Mouse (Mus musculus): ENCODE measurements around the gene Cyyr1. TPM values are rescaled to one million over a fixed set of nuclear protein-coding genes. Genes with fewer than 3 reads are reported as not detected.

Gene Cyyr1
- total and polyA plus RNA-seq, 3 experiments, result not detected

GRCm38 (mm10) chr16:85527743-85528620 lies 25.2 kb downstream of the Cyyr1 start:
- Histone ChIP-seq H3K9ac (ENCODE audit: insufficient read depth, low read depth) (no peak overlapping the region), H3K9me3 (replicated peaks; ENCODE audit: low read length) (no peaks in the 10 kb centered on the region), H3K4me2 (ENCODE audit: insufficient read depth, low read depth, poor library complexity, severe bottlenecking) (no peak overlapping the region), H3K27me3 (replicated peaks) (no peaks in the 10 kb centered on the region), H3K27ac (ENCODE audit: insufficient read depth, low read depth) (no peak overlapping the region), H3K36me3 (replicated peaks in 1 of 2; ENCODE audit: control insufficient read depth in 1 of 2, insufficient read depth in 1 of 2, low read length in 1 of 2) (no peaks in the 10 kb centered on the region), H3K79me2 (replicated peaks; ENCODE audit: control insufficient read depth, extremely low read depth, insufficient read depth, poor library complexity, severe bottlenecking) (no peaks in the 10 kb centered on the region), H3K4me3 (replicated peaks in 1 of 3; ENCODE audit: low read depth in 2 of 3, low read length in 2 of 3, poor library complexity in 1 of 3) (no peak overlapping the region), H3K4me1 (ENCODE audit: control insufficient read depth in 1 of 2, insufficient read depth in 2 of 2) (peaks cover 0 to 11% of the 10 kb centered on the region in 2 experiments; a peak in 2 of 4 replicates)
- peak; percentile 75 for DNase-seq (ENCODE audit: extremely low read depth)
- in situ Hi-C loops (cut with MboI; ENCODE audit: low pct_ligation_motif_present, low pct_unique_long_range_greater_than_20kb, low sequenced_read_pairs) (no loop called here), dilution Hi-C loops (cut with MboI; ENCODE audit: extremely low pct_ligation_motif_present, extremely low pct_unique_long_range_greater_than_20kb, low sequenced_read_pairs) (no loop called here)
- TF ChIP-seq RAD21 (IDR thresholded peaks at IDR 0.05; ENCODE audit: low read depth, low read length) (peak; percentile 59), IRF4 (IDR thresholded peaks at IDR 0.05; ENCODE audit: low read depth, low read length) (peak; percentile 15; the same call in 1 of the 2 replicates), SMC3 (IDR thresholded peaks at IDR 0.05; ENCODE audit: low read depth, low read length) (peak; percentile 73), TCF12 (IDR thresholded peaks at IDR 0.05; ENCODE audit: low read depth, low read length) (peak; percentile 54), CTCF (conservative IDR thresholded peaks at IDR 0.05 in 1 of 2, IDR thresholded peaks at IDR 0.05 in 1 of 2; ENCODE audit: low read depth in 2 of 2, low read length in 2 of 2) (peak in 1 of 2 experiments; percentile 71; a peak in 2 of 4 replicates), JUND (conservative IDR thresholded peaks at IDR 0.05; ENCODE audit: low read depth, low read length) (no peak)

GRCm38 (mm10) chr16:85524589-85524988 lies 28.6 kb downstream of the Cyyr1 start:
- in situ Hi-C loops (cut with MboI; ENCODE audit: low pct_ligation_motif_present, low pct_unique_long_range_greater_than_20kb, low sequenced_read_pairs) (no loop called here), dilution Hi-C loops (cut with MboI; ENCODE audit: extremely low pct_ligation_motif_present, extremely low pct_unique_long_range_greater_than_20kb, low sequenced_read_pairs) (no loop called here)
- H3K27me3 ChIP-seq (replicated peaks), result no peaks in the 10 kb centered on the region
- no peak for DNase-seq (ENCODE audit: extremely low read depth)
- TF ChIP-seq SMC3 (IDR thresholded peaks at IDR 0.05; ENCODE audit: low read depth, low read length) (no peak), JUND (conservative IDR thresholded peaks at IDR 0.05; ENCODE audit: low read depth, low read length) (no peak), ZMIZ1 (IDR thresholded peaks at IDR 0.05; ENCODE audit: low read depth, low read length) (no peak)
- no peak overlapping the region for H3K9ac ChIP-seq (ENCODE audit: insufficient read depth, low read depth)
- no peaks in the 10 kb centered on the region for H3K9me3 ChIP-seq (replicated peaks; ENCODE audit: low read length)
- H3K27ac ChIP-seq (ENCODE audit: insufficient read depth, low read depth), result no peak overlapping the region
- no peak overlapping the region for H3K4me2 ChIP-seq (ENCODE audit: insufficient read depth, low read depth, poor library complexity, severe bottlenecking)
- H3K4me1 ChIP-seq (ENCODE audit: control insufficient read depth in 1 of 2, insufficient read depth in 2 of 2), result peaks cover 0 to 11% of the 10 kb centered on the region in 2 experiments; a peak in 2 of 4 replicates
- H3K4me3 ChIP-seq (replicated peaks in 1 of 3; ENCODE audit: low read depth in 2 of 3, low read length in 2 of 3, poor library complexity in 1 of 3), result no peak overlapping the region
- no peaks in the 10 kb centered on the region for H3K36me3 ChIP-seq (replicated peaks in 1 of 2; ENCODE audit: control insufficient read depth in 1 of 2, insufficient read depth in 1 of 2, low read length in 1 of 2)
- H3K79me2 ChIP-seq (replicated peaks; ENCODE audit: control insufficient read depth, extremely low read depth, insufficient read depth, poor library complexity, severe bottlenecking), result no peaks in the 10 kb centered on the region

GRCm38 (mm10) chr16:85507264-85507663 lies 45.9 kb downstream of the Cyyr1 start:
- no peak overlapping the region for H3K4me2 ChIP-seq (ENCODE audit: insufficient read depth, low read depth, poor library complexity, severe bottlenecking)
- no peak overlapping the region for H3K4me3 ChIP-seq (replicated peaks in 1 of 3; ENCODE audit: low read depth in 2 of 3, low read length in 2 of 3, poor library complexity in 1 of 3)
- H3K4me1 ChIP-seq (ENCODE audit: control insufficient read depth in 1 of 2, insufficient read depth in 2 of 2), result 0 out of 4 replicates have a peak, but pooled peaks cover 0 to 5% of the 10 kb centered on the region in 2 experiments
- dilution Hi-C loops (cut with MboI; ENCODE audit: extremely low pct_ligation_motif_present, extremely low pct_unique_long_range_greater_than_20kb, low sequenced_read_pairs) (no loop called here), in situ Hi-C loops (cut with MboI; ENCODE audit: low pct_ligation_motif_present, low pct_unique_long_range_greater_than_20kb, low sequenced_read_pairs) (no loop called here)
- H3K9me3 ChIP-seq (replicated peaks; ENCODE audit: low read length), result no peaks in the 10 kb centered on the region
- H3K27ac ChIP-seq (ENCODE audit: insufficient read depth, low read depth), result no peak overlapping the region
- H3K27me3 ChIP-seq (replicated peaks), result no peaks in the 10 kb centered on the region
- H3K79me2 ChIP-seq (replicated peaks; ENCODE audit: control insufficient read depth, extremely low read depth, insufficient read depth, poor library complexity, severe bottlenecking), result no peaks in the 10 kb centered on the region
- no peaks in the 10 kb centered on the region for H3K36me3 ChIP-seq (replicated peaks in 1 of 2; ENCODE audit: control insufficient read depth in 1 of 2, insufficient read depth in 1 of 2, low read length in 1 of 2)
- no peak for TF ChIP-seq ETS1 (conservative IDR thresholded peaks at IDR 0.05; ENCODE audit: low read depth, low read length)
- H3K9ac ChIP-seq (ENCODE audit: insufficient read depth, low read depth), result no peak overlapping the region
- DNase-seq (ENCODE audit: extremely low read depth), result no peak

All from CH12.LX (cell line).